Mouse (Mus musculus): Measurements from ENCODE around the gene Bend4. TPM values are rescaled to one million over a fixed set of nuclear protein-coding genes. Genes with fewer than 3 reads are reported as not detected.

The Bend4 gene
- total and polyA plus RNA-seq, 2 experiments: 0.17 to 0.55 TPM

DNA sequence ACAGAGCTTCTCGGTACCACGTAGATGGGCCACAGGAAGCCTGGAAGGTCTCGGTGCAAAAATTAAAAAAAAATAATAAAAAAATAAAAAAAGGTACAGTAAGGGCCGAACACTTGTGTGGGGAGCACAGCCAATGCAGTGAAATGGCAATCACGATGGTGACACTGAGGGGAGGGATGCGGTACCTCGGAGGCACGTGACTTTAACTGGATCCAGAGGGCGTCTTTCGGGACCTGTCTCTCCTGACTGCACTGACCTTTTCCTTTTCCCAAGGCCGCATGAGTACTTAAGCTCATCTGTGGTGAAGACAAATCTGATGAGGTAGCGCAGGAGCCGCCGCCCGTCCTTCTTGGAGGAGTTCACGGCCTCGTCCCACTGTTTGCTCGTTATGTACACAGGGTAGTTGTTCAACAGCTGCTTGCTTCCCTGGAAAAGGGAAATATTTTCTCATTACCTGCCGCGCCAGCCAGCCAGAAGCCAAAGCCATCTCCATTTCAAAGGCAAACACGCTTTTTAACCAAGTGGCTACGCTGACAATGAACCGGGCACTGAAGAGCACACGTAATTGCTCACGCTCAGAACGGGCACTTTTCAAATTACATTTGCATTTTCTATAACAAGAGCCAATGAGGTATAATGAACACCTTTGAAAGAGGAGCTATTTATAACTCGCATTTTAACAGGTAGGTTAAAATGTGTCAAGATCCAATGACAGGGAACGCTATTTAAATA lies 28.1 kb downstream of the Bend4 start:
- H3K4me3 ChIP-seq (ENCODE audit: insufficient read depth, low read depth, low read length): no peak overlapping the region
- no peaks in the 10 kb centered on the region for H3K79me2 ChIP-seq (ENCODE audit: control insufficient read depth, insufficient read depth, low read length)
- TF ChIP-seq POLR2A (IDR thresholded peaks at IDR 0.05; ENCODE audit: extremely low read depth, insufficient read depth, low read length) (no peak), CTCF (IDR thresholded peaks at IDR 0.05; ENCODE audit: low read depth, low read length) (no peak)
- H3K27me3 ChIP-seq (ENCODE audit: control insufficient read depth, insufficient read depth, low read length): no peaks in the 10 kb centered on the region
- H3K27ac ChIP-seq (replicated peaks; ENCODE audit: insufficient read depth, low read depth, low read length): no peak overlapping the region
- 92% methylated on average over 28 of the region's 28 CpGs for WGBS
- H3K4me1 ChIP-seq (ENCODE audit: control insufficient read depth, insufficient read depth, low read length): no peaks in the 10 kb centered on the region
- DNase-seq (ENCODE audit: extremely low read depth, low read depth, low spot score): no peak
- no peaks in the 10 kb centered on the region for H3K36me3 ChIP-seq (ENCODE audit: control insufficient read depth, insufficient read depth, low read length)
- H3K9ac ChIP-seq (ENCODE audit: low read depth, low read length): no peak overlapping the region

DNA sequence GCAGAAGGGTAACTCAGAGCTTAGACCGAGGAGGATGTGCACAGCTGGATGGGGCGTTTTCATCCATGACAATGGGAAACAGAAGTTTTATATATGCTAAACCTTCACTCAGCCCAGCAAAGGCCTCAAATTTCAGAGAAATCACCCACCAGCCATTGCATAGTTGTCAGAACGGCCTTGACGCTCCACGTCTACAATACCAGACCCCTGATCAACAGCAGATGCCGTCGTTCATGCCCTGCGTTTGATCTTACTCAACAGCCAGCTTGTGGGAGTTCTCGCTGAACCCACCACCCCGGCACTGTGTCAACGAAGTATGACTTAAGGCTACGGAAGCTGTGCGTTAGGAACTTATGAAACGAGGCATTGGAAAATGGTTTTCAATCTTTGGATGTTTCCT lies 30.9 kb downstream of the Bend4 start:
- Histone ChIP-seq H3K4me1 (ENCODE audit: control insufficient read depth, insufficient read depth, low read length) (no peaks in the 10 kb centered on the region), H3K4me3 (ENCODE audit: insufficient read depth, low read depth, low read length) (no peak overlapping the region), H3K79me2 (ENCODE audit: control insufficient read depth, insufficient read depth, low read length) (no peaks in the 10 kb centered on the region), H3K36me3 (ENCODE audit: control insufficient read depth, insufficient read depth, low read length) (no peaks in the 10 kb centered on the region), H3K27me3 (ENCODE audit: control insufficient read depth, insufficient read depth, low read length) (no peaks in the 10 kb centered on the region), H3K27ac (replicated peaks; ENCODE audit: insufficient read depth, low read depth, low read length) (no peak overlapping the region), H3K9ac (ENCODE audit: low read depth, low read length) (no peak overlapping the region)
- no peak for DNase-seq (ENCODE audit: extremely low read depth, low read depth, low spot score)
- TF ChIP-seq POLR2A (IDR thresholded peaks at IDR 0.05; ENCODE audit: extremely low read depth, insufficient read depth, low read length) (no peak), CTCF (IDR thresholded peaks at IDR 0.05; ENCODE audit: low read depth, low read length) (no peak)
- 90% methylated on average over 14 of the region's 14 CpGs for WGBS

- no peak overlapping the region for H3K4me3 ChIP-seq (ENCODE audit: insufficient read depth, low read depth, low read length)
- WGBS: 86% methylated on average over 11 of the region's 11 CpGs
- H3K36me3 ChIP-seq (ENCODE audit: control insufficient read depth, insufficient read depth, low read length): no peaks in the 10 kb centered on the region
- H3K4me1 ChIP-seq (ENCODE audit: control insufficient read depth, insufficient read depth, low read length): no peaks in the 10 kb centered on the region
- no peak overlapping the region for H3K27ac ChIP-seq (replicated peaks; ENCODE audit: insufficient read depth, low read depth, low read length)
- H3K27me3 ChIP-seq (ENCODE audit: control insufficient read depth, insufficient read depth, low read length): no peaks in the 10 kb centered on the region
- H3K79me2 ChIP-seq (ENCODE audit: control insufficient read depth, insufficient read depth, low read length): no peaks in the 10 kb centered on the region
- TF ChIP-seq POLR2A (IDR thresholded peaks at IDR 0.05; ENCODE audit: extremely low read depth, insufficient read depth, low read length) (no peak), CTCF (IDR thresholded peaks at IDR 0.05; ENCODE audit: low read depth, low read length) (no peak)
- no peak overlapping the region for H3K9ac ChIP-seq (ENCODE audit: low read depth, low read length)
- DNase-seq (ENCODE audit: extremely low read depth, low read depth, low spot score): no peak
These were observed 32.8 kb downstream of the Bend4 start for GRCm38 (mm10) chr5:67395211-67395851.

GRCm38 (mm10) chr5:67393951-67394350 lies 34.2 kb downstream of the Bend4 start:
- 63% methylated on average over 6 of the region's 6 CpGs for WGBS

DNA sequence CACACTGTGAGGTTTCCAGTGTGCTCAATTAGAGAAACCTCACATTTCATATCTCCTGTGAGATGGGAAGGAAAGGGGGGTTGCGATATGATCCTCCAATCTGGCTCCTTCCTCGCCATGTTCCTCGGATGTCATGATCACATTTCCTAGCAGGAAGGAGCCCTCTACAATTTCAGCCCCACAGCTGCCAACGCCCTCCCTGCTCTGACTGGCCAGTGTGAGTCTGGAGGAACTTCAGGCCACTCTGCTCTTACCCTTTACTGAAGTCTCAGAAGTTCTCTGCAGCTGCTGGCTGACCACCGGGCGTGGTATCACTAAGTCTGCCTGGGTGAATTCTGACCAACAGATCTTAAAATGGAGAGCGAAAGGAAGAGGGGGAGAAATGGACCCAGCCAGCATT lies 45.6 kb downstream of the Bend4 start:
- no peak for DNase-seq (ENCODE audit: extremely low read depth, low read depth, low spot score)
- H3K36me3 ChIP-seq (ENCODE audit: control insufficient read depth, insufficient read depth, low read length): no peaks in the 10 kb centered on the region
- H3K4me1 ChIP-seq (ENCODE audit: control insufficient read depth, insufficient read depth, low read length): no peaks in the 10 kb centered on the region
- no peaks in the 10 kb centered on the region for H3K27me3 ChIP-seq (ENCODE audit: control insufficient read depth, insufficient read depth, low read length)
- WGBS: 87% methylated on average over 7 of the region's 7 CpGs
- H3K4me3 ChIP-seq (ENCODE audit: insufficient read depth, low read depth, low read length): no peak overlapping the region
- no peak overlapping the region for H3K9ac ChIP-seq (ENCODE audit: low read depth, low read length)
- TF ChIP-seq POLR2A (IDR thresholded peaks at IDR 0.05; ENCODE audit: extremely low read depth, insufficient read depth, low read length): no peak
- no peak for TF ChIP-seq CTCF (IDR thresholded peaks at IDR 0.05; ENCODE audit: low read depth, low read length)
- no peaks in the 10 kb centered on the region for H3K79me2 ChIP-seq (ENCODE audit: control insufficient read depth, insufficient read depth, low read length)
- H3K27ac ChIP-seq (replicated peaks; ENCODE audit: insufficient read depth, low read depth, low read length): no peak overlapping the region

More at GRCm38 (mm10) chr5:67393951-67394350, 34.2 kb downstream of the Bend4 start:
- DNase-seq (ENCODE audit: extremely low read depth, low read depth, low spot score): no peak
- H3K9ac ChIP-seq (ENCODE audit: low read depth, low read length): no peak overlapping the region
- no peak overlapping the region for H3K27ac ChIP-seq (replicated peaks; ENCODE audit: insufficient read depth, low read depth, low read length)
- H3K4me1 ChIP-seq (ENCODE audit: control insufficient read depth, insufficient read depth, low read length): no peaks in the 10 kb centered on the region
- H3K36me3 ChIP-seq (ENCODE audit: control insufficient read depth, insufficient read depth, low read length): no peaks in the 10 kb centered on the region
- TF ChIP-seq CTCF (IDR thresholded peaks at IDR 0.05; ENCODE audit: low read depth, low read length): no peak
- no peak for TF ChIP-seq POLR2A (IDR thresholded peaks at IDR 0.05; ENCODE audit: extremely low read depth, insufficient read depth, low read length)
- H3K27me3 ChIP-seq (ENCODE audit: control insufficient read depth, insufficient read depth, low read length): no peaks in the 10 kb centered on the region
- H3K79me2 ChIP-seq (ENCODE audit: control insufficient read depth, insufficient read depth, low read length): no peaks in the 10 kb centered on the region
- no peak overlapping the region for H3K4me3 ChIP-seq (ENCODE audit: insufficient read depth, low read depth, low read length)

- Histone ChIP-seq H3K79me2 (ENCODE audit: control insufficient read depth, insufficient read depth, low read length) (no peaks in the 10 kb centered on the region), H3K9ac (ENCODE audit: low read depth, low read length) (no peak overlapping the region), H3K27me3 (ENCODE audit: control insufficient read depth, insufficient read depth, low read length) (no peaks in the 10 kb centered on the region), H3K4me3 (ENCODE audit: insufficient read depth, low read depth, low read length) (no peak overlapping the region), H3K36me3 (ENCODE audit: control insufficient read depth, insufficient read depth, low read length) (no peaks in the 10 kb centered on the region), H3K4me1 (ENCODE audit: control insufficient read depth, insufficient read depth, low read length) (no peaks in the 10 kb centered on the region), H3K27ac (replicated peaks; ENCODE audit: insufficient read depth, low read depth, low read length) (no peak overlapping the region)
- WGBS: 94% methylated on average over 2 of the region's 2 CpGs
- DNase-seq (ENCODE audit: extremely low read depth, low read depth, low spot score): no peak
- TF ChIP-seq CTCF (IDR thresholded peaks at IDR 0.05; ENCODE audit: low read depth, low read length) (no peak), POLR2A (IDR thresholded peaks at IDR 0.05; ENCODE audit: extremely low read depth, insufficient read depth, low read length) (no peak)
These were observed 46.4 kb downstream of the Bend4 start for GRCm38 (mm10) chr5:67381690-67382089.
